In genomic region chr19:31361161-31361560, GRCm38 (mm10) we compare ENCODE assay signal across 8 mouse cellular contexts.
DNase-seq lines count a peak whose midpoint lies in the region; ATAC-seq lines count a peak whose summit lies in the region.
"Had no signal": no experiment of that assay in that cellular context is flagged by ENCODE, and none has a peak within 500 bp of the region (broad histone marks: within the 10 kb centered on the region; RNA-seq: fewer than 3 reads in every experiment).

No protein-coding gene starts in this region.

- no peak overlapping the region for H3K4me3 ChIP-seq in midbrain, embryonic 11.5 days (ENCODE audit: low read depth, low read length)
- H3K4me3 ChIP-seq in midbrain, embryonic 15.5 days, result no peak overlapping the region
- H3K4me3 ChIP-seq: midbrain, embryonic 12.5 days had no signal

- H3K36me3 ChIP-seq in midbrain, embryonic 11.5 days (ENCODE audit: control insufficient read depth, insufficient read depth, low read length), result no peaks in the 10 kb centered on the region
- no peaks in the 10 kb centered on the region for H3K36me3 ChIP-seq in midbrain, embryonic 15.5 days (replicated peaks)
- H3K36me3 ChIP-seq: midbrain, embryonic 12.5 days had no signal

- no peaks in the 10 kb centered on the region for H3K27me3 ChIP-seq in midbrain, embryonic 11.5 days (ENCODE audit: control insufficient read depth, insufficient read depth, low read length)
- H3K27me3 ChIP-seq in midbrain, embryonic 15.5 days (replicated peaks), result no peaks in the 10 kb centered on the region
- H3K27me3 ChIP-seq: midbrain, embryonic 12.5 days had no signal

- no peak for ATAC-seq in midbrain, embryonic 11.5 days (ENCODE audit: low FRiP score)
- no peak for ATAC-seq in midbrain, embryonic 15.5 days (replicated peaks)

- H3K27ac ChIP-seq in midbrain, embryonic 11.5 days (ENCODE audit: low read depth, low read length), result no peak overlapping the region
- H3K27ac ChIP-seq in midbrain, embryonic 15.5 days, result no peak overlapping the region
- H3K27ac ChIP-seq: midbrain, embryonic 12.5 days had no signal

- 76% methylated on average over 3 of the region's 3 CpGs for WGBS in midbrain, embryonic 11.5 days
- 53% methylated on average over 3 of the region's 3 CpGs for WGBS in midbrain, embryonic 15.5 days

- no peaks in the 10 kb centered on the region for H3K4me1 ChIP-seq in midbrain, embryonic 11.5 days (ENCODE audit: control insufficient read depth, insufficient read depth, low read length)
- H3K4me1 ChIP-seq in midbrain, embryonic 15.5 days, result no peaks in the 10 kb centered on the region
- H3K4me1 ChIP-seq: midbrain, embryonic 12.5 days had no signal

- no peak overlapping the region for H3K4me2 ChIP-seq in midbrain, embryonic 11.5 days
- H3K4me2 ChIP-seq in midbrain, embryonic 15.5 days, result no peak overlapping the region
- H3K4me2 ChIP-seq: midbrain, embryonic 12.5 days had no signal

- intact Hi-C loops in left cerebral cortex, postnatal 4 days (cut with DNase I), result no loop called here

- H3K9me3 ChIP-seq in midbrain, embryonic 11.5 days (ENCODE audit: control insufficient read depth, low read length), result no peaks in the 10 kb centered on the region
- H3K9me3 ChIP-seq in midbrain, embryonic 15.5 days, result no peaks in the 10 kb centered on the region
- H3K9me3 ChIP-seq: midbrain, embryonic 12.5 days had no signal

- DNase-seq in midbrain, embryonic 11.5 days (ENCODE audit: low spot score, missing footprints), result peak; percentile 73
- DNase-seq in cerebellum, adult 8-10 months, result peak; percentile 10
- peak; percentile 41 for DNase-seq in heart, adult 8-10 months (ENCODE audit: low spot score)
- peak; percentile 80 for DNase-seq in left cerebral cortex, postnatal 4 days
- no peak for DNase-seq in embryo, embryonic 11 days
- no peak for DNase-seq in thymus, postnatal 25 days

- no peak overlapping the region for H3K9ac ChIP-seq in midbrain, embryonic 11.5 days (ENCODE audit: low read length)
- no peak overlapping the region for H3K9ac ChIP-seq in midbrain, embryonic 15.5 days
- H3K9ac ChIP-seq: midbrain, embryonic 12.5 days had no signal

Comparison
In these comparisons a context has a peak if more than half of its experiments do, and no peak if none do; other contexts are left out.
1. DNase-seq: peak in midbrain, embryonic 11.5 days (single experiment), cerebellum, adult 8-10 months (single experiment), heart, adult 8-10 months (single experiment) and left cerebral cortex, postnatal 4 days (single experiment); none in embryo, embryonic 11 days (single experiment) and thymus, postnatal 25 days (single experiment).